Mouse (Mus musculus): ENCODE measurements around the gene Tbx2. TPM values are rescaled to one million over a fixed set of nuclear protein-coding genes. Genes with fewer than 3 reads are reported as not detected.

Gene Tbx2
- polyA plus RNA-seq, 1 experiment from 2014 or later = 4.4 TPM

- H3K4me2 ChIP-seq = peak overlapping the region; percentile 18; the same call in 1 of the 2 replicates
- peaks cover 21% of the 10 kb centered on the region for H3K4me1 ChIP-seq (ENCODE audit: control insufficient read depth, insufficient read depth, low read length)
- H3K27ac ChIP-seq (ENCODE audit: low read depth, low read length) = no peak overlapping the region
- 4% methylated on average over 13 of the region's 13 CpGs for WGBS (ENCODE audit: insufficient replicate concordance)
- ATAC-seq (replicated peaks; ENCODE audit: insufficient number of reproducible peaks, low FRiP score, low TSS enrichment) = no peak
- no peaks in the 10 kb centered on the region for H3K36me3 ChIP-seq (ENCODE audit: control insufficient read depth, insufficient read depth, low read length)
- H3K27me3 ChIP-seq (ENCODE audit: control insufficient read depth, insufficient read depth, low read length) = peaks cover 85% of the 10 kb centered on the region
- no peaks in the 10 kb centered on the region for H3K9me3 ChIP-seq (replicated peaks; ENCODE audit: control insufficient read depth, low read length)
- no peak overlapping the region for H3K4me3 ChIP-seq (ENCODE audit: low read depth, low read length)
- no peak overlapping the region; the same call in 1 of the 2 replicates for H3K9ac ChIP-seq (ENCODE audit: low read depth, low read length)
These were observed 58.8 kb downstream of the Tbx2 start for GRCm38 (mm10) chr11:85891010-85891691.

Other genes with a start within 250 kb of the Tbx2 start
- gene Gm11444, start 17.8 kb downstream of the Tbx2 start, polyA plus RNA-seq (2014; fragmentation: Nextera tagmentation; extraction: Ambion mirVana) = not detected in 2 replicates
- gene Tbx4, start 53.9 kb downstream of the Tbx2 start, polyA plus RNA-seq (2014; fragmentation: Nextera tagmentation; extraction: Ambion mirVana) = 0.49 and 0.82 TPM in 2 replicates

All from heart, embryonic 11.5 days (tissue).